Mouse (Mus musculus) layer of hippocampus, adult 9-11 months (tissue): ENCODE data around the gene G430095P16Rik.

ENCODE experiments used
- DNase-seq: peaks from one replicate; pipeline ENCODE4 v3.0.0; 2022

The G430095P16Rik gene

GRCm38 (mm10) chr8:84724683-84725082 lies 1.9 kb downstream of the G430095P16Rik start:
- no peak for DNase-seq

DNA sequence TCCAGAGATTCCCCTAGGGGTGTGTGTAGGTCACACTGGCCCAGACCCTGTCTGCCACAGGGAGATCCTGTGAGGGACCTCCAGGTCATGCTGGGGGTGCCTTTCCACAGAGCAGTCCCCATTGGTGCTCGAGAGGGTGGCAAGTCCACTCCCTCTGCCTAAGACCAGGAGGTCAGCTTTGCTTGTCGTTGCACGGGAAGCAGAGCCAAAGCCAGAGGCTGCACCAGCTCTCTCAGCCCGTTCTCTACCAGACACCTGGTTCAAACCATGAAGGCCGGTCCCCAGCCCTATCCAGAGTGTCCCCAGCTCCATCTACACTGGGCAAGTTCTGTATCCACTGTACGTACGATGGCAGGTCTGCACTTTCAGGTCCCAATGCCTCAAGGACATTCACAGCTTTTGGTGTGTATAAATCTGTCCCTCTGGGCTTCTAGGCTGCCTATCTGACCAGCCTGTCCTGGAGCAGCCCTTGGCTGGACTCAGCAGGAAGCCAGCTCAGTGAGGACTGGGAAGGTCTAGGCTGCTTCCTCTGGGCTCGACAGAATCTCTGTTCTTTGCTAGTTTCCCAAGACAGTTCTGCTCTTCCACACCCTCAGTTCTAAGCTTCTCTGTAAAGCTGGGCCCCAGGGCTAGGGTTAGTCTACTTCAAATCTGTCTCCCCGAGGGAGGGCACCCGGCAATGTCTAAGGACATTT lies 2.6 kb downstream of the G430095P16Rik start:
- DNase-seq = no peak

DNA sequence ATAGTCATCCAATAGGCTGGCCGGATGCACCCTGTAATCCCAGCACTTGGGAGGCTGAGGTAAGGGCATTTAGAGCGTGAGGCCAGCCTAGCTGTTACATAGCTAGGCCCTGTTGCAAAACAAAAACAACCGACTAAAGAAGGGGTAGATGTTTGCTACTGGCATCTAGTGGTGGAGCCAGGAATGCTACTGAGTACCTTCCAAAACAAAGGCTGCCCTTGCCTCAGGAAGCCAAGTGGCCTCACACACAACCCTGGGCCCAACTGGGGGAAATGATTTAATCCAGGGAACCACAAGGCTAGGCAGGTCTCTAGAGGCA lies 3.1 kb downstream of the G430095P16Rik start:
- peak; percentile 69 for DNase-seq

DNA sequence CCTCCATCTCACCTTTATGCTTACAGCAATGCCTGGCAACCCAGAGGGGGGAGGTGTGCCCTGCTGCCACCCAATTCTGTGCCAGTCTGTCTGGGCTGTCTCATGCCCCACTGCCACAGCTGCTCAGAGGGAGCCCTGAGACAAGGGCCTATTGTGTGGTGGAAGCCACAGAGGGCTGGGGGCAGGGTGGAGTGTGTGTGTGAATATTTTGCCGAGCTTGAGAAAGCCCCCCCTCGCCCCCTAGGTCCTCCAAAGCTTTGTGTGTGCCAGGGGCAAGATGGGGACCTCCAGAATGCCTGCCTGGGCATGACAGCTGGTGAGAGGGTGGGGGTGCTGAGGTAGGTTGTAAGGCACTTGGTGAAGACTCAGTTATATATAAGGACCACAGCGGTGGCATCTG lies 5.7 kb downstream of the G430095P16Rik start:
- DNase-seq = peak; percentile 79

DNA sequence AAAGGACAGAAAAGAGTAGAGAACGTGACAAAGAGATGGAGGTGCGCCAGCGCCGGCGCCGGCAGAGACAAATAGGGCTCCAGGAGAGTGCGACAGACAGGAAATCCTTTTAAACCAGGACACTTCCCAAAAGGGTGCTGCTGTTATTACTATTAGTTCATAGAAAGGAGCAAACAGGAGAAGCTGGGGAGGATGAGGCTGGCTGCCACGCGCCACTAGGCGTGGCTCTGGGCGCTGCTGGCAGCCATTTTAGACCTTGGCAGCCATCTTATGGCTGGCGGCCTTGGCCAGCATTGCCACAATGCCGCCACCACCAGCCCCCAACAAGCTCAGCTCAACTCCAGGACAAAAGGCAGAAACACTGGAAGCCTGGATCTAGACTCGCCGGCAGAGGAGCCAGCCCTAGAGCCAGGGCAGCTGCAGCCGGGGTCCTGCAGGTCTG lies 7.1 kb downstream of the G430095P16Rik start:
- no peak for DNase-seq

DNA sequence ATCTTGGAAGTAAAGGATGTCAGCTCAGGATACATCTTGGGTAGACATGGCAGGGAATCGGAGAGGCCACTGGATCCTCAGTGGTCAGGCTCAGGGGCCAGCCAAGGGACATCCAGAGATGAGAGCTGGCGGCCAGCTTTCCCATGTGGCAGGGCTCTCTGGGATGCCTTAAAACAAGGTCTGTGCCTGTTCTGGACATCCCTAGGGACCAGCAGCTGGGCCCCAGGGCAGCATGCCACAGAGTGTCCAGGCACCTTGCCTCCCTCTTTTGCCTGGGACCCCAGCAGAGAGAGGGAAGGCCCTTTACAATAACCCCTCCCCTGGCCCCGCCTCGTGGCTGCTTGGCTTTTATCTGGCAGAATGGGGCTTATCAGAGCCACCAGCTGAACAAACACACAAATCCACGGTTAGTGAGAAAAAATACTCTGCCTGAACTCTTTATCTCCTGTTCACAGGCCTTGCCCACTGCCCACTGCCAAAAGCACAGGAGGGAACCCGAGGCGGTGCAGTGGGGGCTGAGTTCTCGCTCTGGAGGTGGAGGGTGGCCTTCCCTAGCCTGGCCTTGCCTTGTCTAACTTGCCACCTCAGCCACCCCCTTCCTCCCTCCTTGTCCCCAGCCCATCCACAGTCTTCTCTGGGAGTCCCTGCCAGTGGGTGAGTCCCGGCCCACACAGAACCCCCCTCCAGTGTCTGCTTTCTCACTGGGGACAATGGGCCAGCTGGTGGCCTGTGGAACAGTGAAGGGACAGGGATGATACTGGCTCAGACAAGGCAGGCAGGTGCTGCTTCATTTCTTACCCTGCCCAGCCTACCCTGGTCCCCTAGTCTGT lies 7.9 kb downstream of the G430095P16Rik start:
- no peak for DNase-seq

DNA sequence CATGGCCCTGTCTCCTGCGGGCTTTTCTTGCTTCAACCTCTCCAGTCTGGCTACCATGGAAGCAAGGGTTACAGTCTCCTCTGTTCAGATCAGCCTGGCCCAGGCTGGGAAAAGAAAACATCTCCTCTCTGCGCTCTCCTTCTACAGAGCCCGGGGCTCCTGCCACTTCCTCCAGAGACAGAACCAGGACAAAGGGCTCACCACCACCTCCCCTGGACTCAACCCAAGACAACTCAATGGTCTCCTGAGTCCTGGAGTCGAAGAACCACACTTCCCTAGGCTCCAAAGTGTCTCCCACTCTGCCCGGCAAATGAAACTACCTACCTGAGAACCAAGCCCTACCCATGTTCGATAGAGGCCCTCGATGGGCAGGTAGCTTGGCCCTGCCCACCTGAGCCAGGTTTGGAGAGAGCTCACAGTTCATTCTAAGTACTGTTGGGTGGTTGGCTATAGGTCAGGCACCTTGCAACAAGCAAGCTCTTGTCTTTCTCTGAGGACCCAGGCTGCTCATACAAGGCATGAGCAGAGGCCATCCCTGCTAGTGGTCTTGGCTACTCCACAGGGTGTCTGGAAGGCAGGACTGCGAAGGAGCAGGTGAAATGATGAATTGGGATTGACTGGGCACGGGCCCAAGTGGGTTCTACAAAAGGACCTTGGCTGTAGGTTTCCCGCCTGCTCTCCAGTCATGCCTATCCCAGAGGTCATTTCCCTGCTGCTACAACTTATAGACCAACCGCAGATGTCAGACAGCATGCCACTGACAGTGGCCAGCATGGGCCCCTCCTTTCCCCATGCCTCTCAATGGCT lies 8.8 kb downstream of the G430095P16Rik start:
- no peak for DNase-seq

- DNase-seq = no peak
These were observed 9.7 kb downstream of the G430095P16Rik start for GRCm38 (mm10) chr8:84732545-84732944.

DNA sequence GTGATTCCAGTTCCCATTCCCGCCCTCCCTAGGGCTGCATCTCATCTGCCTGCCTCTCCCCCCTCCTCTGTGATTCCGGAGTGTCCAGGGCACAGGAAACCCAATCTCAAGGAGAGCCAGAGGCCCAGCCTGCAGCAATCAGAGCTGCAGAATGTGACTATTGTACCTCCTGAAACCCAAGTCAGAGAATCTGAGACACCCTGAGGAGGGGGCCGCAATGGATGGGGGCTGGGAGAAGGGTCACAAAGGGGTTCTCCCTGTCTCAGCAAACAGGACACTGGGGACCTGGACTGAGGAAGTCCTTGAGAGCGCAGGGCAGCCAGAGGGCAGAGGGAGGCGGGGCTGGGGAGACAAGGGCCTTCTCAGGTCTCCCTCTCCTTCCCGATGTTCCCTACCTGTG lies 10.2 kb downstream of the G430095P16Rik start:
- DNase-seq = no peak

DNA sequence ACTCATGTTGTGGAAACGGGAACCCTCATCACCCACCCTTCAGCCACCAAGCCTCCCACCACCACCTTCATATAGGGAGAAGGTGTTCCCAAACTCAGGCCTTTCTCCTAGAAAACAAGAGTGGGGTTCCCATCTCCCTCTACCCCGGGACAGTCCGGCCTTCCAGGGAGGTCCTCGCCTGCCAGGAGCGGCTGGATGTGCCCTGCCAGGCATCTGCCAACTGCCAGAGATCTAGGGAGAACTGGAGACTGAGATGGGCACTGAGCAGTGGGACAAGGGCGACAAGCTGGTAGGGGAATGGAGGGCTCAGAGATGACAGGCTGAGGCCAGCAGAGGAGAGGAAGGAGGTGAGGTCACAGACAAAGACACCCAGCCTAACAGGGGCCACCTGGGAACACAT lies 11.2 kb downstream of the G430095P16Rik start:
- no peak for DNase-seq

DNA sequence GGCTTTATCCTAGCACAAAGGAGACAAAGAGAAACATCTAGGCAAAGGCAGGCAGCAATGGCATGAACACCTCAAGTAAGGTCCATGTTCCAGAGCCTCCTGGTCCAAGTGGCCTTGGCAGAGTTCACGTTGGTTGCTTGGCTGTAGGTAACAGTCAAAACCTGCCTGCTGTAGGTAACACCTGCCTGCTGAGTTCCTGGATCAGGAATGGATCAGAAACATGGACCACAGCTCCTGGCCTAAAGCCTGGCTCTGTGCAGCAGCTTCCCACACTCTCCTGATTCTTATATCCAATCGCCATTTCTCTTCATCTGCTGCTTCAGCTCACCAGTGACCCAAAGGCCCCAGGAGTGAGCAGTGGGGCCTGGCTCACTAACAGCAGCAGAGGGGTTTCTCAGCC lies 11.9 kb downstream of the G430095P16Rik start:
- no peak for DNase-seq

- no peak for DNase-seq
These were observed 12.8 kb downstream of the G430095P16Rik start for GRCm38 (mm10) chr8:84735597-84735996.

- DNase-seq = no peak
These were observed 13.7 kb downstream of the G430095P16Rik start for GRCm38 (mm10) chr8:84736521-84736920.

DNA sequence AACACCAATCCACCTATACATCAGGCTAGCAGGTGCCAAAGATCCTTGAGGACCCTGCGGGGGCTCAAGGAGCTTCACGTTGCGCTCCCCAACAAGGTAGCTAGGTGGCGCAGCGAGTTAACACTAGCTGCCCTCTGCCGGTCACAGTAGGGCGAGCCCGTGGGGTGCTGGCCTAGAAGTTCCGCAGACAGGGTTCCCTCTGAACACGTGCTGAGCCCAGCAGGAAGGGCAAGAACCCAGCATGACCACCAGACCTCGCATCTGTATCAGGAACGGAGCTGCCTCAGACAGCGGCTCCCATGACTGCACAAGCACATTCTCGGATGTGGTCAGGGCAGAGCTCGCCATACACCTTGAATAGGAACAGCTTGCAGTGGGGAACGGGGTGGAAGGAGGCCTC lies 14.8 kb downstream of the G430095P16Rik start:
- DNase-seq = peak; percentile 87

GRCm38 (mm10) chr8:84738266-84738665 lies 15.5 kb downstream of the G430095P16Rik start:
- DNase-seq = no peak

DNA sequence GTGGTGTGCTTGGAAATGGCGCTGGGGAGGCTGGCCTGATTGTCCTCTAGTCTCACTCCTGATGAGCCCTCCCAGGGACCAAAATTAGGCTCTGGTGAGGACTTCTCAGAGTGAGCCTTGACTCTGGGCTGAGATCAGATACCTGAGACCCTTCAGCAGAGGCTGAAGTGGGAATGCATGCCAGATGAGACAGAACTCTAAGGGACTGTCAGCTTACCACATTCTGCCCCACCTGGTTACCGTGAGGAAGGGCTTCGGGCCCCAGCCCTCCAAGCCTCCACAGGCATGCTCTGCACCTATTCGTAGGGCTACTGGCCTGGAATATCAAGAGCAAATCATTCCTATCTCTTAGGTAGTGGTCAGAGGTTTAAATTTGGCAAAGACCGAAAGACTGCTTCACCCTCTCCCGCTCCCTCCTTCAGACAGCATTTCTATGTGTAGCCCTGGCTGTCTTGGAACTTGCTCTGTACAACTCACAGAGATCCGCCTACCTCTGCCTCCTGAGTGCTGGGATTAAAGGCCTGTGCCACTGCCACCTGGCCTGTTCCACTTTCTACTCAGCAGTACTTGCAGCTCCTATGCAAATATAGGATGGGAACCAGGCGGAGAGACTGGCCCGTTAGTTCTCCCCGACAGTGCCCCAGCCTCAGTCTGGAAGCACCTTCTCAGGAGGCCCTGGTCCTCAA lies 16.1 kb downstream of the G430095P16Rik start:
- DNase-seq = no peak

DNA sequence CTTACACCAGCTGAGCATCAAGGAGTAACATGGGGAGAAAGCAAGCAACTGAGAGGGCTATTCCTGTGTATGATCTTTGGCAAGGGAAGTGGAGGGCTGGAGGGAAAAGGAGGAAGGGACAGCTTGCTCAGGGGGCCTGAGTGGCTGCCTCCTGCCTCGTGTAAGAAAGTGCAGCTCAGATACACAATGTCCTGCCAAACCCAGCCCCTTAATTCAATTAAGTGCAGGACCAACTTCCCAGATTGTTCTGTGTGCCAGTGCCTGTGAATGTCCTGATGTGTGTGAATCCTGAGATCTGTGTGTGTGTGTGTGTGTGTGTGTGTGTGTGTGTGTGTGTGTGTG lies 16.6 kb downstream of the G430095P16Rik start:
- no peak for DNase-seq

DNA sequence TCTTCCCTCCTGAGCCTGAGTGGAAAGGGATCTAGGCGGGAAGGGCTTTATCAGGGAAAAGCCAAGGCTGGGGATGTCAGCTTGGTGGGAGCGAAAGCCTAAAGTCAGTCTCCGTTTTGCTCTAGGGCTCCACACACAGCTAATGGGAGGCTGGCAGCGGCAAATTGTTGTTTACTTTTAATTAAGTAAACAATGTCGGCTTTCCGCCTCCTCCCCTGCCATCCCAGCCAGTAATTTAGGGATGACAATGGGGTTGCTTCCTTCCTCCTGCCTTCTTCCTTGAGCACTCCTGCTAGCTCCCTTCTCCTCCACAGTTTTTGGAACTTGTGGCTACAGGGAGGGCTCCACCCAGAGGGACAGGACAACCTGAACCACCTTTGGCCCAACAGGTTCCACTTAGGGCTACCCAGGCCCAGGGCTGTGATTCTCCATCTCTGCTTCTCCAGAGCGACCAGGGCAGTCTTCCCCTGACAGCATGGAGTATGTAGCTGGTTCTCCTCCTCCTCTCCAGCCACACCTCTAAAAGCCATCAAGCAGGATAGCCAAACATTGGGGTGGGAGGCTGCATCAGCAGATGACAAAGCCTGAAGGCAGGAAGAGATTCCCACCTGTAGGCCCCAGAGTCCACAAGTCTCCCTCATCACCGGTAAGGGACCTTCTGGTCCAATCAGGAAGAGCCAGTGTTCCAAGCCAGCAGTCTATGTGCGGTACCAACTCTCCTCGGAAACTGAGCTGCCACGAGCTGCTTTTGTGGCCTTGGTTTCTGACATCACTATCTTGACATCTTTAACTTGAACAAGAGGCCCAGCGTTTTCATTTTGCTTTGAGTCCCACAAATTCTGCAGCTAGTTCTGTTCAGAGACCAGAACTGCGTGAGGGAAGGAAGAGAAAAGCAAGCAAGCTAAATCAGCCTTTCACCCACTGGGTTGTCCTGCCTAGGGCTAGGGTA lies 18.4 kb downstream of the G430095P16Rik start:
- no peak for DNase-seq

DNA sequence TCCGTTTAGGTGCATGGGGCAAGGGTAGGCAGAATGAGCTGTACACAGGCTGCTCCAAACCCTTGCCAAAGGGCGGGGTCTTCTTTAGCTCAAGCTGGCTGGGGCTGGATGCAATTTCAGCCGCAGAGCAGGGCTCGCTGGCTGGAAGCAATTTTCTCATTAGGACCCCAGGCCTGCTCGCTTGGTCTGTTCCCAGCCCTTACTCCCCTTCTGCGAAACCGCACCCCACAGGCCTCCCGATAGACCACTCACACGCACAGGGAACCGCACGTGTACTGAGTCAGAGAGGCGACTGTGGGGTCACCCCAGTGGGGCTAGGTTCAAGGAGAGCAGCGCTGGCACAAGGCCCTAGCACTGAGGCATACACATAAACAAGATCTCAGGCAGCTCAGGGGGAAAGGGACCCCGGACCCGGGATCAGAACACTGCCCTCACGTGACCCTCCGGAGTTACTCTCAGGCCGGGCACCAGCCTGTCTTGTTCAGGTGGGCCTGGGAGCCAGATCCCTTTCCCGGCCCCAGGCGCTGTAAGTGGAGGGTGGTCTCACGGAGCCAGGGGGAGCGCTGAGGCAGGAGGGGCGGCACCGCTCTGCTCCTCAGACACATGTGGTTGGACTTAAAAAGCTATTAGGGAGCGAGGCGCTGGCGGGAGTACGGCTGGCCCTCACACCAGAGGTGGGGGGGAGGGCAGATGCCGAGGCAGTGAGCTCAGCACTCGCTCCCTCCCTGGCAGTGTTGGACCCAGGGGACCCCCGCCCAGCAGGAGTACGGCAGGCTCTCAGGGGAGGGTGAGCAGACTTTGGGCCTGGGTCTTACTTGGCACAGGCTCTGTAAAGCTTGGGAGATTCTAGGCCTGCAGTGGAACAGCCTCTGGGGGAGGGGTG lies 19.6 kb downstream of the G430095P16Rik start:
- no peak for DNase-seq

DNA sequence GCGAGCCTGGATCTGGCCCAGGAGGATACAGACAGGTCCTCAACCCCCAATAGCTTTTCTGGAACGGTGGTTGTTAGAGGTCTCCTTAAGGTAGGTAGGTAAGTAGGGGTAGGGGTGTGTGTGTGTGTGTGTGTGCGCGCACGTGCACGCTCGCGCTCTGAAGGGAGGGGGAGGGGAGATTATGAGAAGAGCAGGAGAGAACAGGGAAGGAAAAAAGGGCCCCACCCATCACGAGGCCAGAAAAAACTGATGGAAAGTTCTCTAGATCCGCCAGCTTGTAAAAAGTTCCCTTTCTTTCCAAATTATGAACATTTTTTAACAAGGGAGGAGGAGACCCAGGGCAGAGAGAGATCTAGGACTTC lies 20.2 kb downstream of the G430095P16Rik start:
- no peak for DNase-seq
